Mouse (Mus musculus) cerebellum, postnatal 25 days (tissue): Measurements from ENCODE around the gene Fam13a.

Experiments used
- DNase-seq, 2 experiments: peaks; one replicate each; pipeline ENCODE4 v3.0.0; 2021; ENCODE audit warnings: mixed read lengths in 2 of 2

Gene Fam13a

DNA sequence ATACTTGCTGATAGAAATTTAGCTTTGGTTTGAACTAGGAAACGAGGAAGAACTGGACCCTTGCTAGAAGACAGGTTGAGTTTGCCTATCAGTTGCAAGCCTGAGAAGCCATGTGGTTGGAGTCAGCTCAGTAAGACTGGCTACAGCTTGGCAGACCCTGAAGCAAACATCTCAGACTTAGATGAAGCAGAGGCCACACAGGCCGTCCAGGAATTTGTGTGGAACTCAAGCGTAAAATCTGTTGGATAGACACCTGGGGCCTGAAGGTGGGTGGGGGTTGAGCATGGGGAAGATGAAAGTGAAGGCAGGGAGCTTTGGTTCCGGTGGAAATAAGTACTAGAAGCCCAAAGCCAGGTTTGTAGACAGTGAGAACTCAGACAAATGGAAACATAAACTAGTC is 25.8 kb downstream of the Fam13a start:
- no peak for DNase-seq

DNA sequence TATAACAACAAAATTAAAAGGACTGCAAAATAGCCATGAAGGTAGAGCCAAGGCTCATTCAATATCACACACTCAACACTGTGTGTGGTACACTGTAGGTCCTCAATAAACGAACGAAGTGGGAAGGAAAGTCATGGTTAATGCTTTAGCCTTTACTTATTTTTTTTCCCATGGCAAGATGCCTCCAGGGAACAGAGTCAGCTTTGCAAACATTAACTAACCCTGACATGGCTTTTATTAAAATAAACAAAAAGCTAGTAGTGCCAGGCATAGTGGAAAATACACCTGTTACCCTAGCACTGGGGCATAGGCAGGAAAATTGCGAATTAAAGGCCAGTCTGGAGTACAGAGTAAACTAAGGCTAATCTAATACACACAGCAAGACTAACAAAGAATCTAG is 35.2 kb downstream of the Fam13a start:
- DNase-seq: no peak

DNA sequence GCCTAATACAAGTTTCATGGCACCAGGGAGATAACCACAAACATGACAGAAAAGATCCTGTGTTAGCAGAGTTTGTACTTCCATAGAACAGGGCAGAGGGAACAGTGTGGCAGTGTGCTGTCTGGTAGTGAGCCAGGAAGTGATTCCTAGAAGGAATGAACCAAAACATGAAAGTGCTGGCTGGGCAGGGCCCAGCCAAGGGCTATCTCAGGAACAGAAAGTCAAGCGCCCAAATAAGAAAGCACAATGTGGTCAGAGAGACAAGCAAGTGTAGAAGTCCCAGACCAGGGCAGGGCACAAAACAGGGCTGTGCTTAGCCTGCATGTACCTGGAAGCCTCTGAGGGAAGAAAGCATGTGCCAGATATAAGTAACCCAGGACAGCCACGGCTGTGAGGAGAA is 35.6 kb downstream of the Fam13a start:
- DNase-seq: no peak

DNA sequence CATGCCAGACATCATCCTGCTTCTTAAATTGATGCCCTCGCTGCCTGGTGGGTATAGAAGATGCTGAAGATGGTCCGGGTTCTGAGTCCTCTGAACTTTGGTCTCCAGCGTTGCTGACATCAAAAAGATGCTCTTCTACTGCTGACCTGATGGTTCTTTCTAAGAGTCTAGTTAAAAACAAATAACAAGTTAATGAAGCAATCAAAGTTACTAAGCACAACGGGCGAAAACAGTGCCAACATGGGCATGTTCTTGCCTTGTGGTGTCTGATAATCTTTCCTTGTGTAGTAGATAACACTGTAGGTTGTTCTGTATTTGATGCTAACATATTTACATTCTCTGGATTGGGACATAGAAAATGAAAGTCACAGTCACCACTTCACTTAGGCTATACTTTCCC is 37.2 kb downstream of the Fam13a start:
- DNase-seq: no peak

DNA sequence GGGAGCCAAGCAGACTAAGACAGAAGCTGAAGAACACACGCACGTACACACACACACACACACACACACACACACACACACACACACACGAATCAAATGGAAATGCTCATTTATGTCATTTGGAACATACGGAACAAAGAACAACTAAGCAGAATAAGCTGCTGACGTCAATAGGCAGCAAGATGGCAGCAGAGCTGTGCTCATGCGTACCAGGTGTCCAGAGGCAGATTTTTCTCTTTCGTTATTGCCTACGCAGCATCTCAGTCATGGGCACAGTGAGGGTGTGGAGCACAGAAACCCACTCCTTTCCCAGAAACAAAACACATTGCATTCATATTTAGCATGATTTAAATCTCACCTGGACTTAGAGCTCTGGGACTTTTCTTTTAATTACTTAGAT is 39.2 kb downstream of the Fam13a start:
- DNase-seq: no peak

DNA sequence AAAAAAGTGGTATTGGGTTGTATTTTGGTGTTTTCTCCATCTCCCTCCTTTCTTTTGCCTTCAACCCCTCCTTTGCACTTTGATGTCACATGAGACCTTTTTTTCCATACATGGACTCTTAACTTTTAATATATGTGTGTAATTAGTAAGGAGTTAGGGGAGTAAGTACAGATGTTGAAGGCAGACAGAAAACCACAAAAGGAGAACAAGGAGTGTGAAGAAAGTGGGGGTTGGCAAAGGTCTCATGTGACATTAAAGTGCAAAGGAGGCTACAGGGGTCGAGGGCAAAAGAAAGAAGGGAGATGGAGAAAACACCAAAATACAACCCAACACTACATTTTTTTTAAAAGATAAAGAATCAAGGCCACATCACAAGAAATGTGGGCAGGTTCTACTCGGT is 49.1 kb downstream of the Fam13a start:
- no peak for DNase-seq

DNA sequence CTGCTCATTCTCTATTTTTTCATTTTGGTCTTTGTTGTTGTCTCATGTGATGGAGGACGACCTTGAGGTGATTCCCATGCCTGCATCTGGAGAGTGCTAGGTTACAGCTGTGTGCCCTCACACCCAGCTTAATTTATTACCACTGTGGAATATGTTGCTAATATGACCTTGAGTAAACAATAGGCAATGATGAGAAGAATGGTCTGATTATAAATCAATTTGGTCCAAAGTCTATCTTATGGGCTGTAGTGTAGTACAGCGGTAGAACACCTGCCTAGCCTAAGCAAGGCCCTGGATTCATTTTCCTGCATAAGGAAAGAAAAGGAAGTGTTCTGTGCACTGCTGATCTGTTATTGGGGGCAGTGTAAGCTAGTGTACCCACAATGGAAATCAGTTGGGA is 49.9 kb downstream of the Fam13a start:
- no peak for DNase-seq

DNA sequence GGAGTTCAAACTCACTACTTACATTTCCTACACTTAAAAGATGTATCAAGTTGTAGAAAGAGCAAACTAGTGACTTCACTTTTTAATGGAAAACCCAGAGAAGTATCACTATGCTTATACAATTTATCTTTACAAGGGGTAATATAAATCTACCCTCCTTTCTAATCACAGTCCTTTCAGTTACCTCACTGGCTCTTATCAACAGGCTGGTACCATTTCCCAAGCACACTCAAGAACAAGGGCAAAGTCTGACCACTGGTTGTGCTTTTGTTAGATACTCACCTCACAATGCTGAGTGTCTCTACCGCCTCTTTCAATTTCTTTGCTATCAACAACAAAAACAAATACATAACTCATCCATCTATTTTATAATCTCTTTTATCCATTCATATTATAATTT is 51.5 kb downstream of the Fam13a start:
- no peak for DNase-seq

DNA sequence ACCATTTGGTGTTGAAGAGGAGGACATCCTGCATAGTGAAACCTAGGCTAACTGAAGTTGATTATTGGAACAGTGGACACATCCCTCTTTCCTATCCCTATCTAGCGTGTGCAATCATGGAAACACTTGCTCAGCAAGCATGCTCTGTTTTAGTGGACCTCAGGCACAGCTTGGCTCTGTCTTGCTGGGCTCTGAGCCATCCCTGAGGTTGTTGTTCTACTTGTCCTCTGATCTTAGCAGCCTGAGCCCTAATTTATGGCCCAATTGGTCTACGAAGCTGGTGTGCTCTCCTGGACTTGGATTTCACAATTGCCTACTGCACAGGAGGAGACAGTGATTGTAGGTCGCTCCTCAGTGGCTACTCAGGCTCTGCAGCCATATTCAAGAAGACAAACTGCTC is 56.1 kb downstream of the Fam13a start:
- DNase-seq: peak; percentile 39 to 54

DNA sequence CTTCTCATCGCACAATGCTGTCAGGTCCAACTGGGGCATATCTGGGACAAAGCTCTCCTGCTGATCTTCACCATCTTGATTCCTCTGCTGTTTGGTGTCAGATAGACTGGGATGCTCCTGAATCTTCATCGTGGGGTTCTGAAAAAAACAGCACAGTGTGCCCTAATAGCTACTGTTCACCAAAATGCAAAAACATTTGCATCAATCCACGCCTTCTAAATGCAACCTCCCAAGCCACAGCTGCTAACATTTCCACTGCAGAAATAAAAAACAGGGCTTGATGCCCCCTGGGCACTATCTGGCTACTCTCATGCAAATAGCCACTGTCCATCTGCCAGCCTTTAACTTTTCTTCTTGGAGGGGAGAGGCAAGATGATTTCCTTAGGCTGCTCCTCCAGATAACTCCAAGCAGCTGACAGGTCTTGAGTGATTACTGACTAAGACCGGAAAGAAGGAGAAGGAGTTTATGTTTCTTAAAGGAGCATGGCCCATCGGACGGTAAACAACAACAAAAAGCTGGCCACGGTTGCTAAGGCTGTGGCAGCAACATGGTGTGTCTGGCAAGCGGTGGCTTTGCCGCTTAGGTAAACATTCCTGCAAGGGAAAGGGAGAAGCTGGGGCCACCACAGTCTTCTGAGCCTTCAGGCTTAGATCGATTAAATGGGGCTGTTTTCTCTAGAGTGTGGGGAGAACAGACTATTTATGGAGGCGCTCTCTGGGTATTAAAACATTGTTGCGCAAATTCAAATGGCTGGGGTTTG is 59.1 kb downstream of the Fam13a start:
- DNase-seq: peak; percentile 75 to 83

DNA sequence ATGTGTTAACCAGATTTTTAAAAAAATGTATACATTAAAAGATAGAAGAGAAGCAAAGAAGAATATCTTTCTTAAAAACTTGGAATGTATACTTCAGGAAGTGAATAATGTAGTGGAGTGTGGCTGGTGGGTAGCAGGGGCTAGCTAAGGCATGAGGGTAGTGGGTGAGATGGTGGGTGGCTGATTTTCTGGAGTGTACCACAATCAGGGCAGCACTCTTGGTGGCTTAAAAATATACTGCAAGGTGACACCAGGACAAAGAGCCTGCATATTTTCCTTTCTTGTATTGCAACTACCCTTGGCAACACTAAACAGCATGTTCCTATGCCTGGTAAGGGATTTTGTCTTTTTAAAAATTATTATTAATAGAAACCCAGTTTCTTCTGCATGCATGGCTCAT is 59.8 kb downstream of the Fam13a start:
- DNase-seq: peak in 1 of 2 experiments; percentile 42

DNA sequence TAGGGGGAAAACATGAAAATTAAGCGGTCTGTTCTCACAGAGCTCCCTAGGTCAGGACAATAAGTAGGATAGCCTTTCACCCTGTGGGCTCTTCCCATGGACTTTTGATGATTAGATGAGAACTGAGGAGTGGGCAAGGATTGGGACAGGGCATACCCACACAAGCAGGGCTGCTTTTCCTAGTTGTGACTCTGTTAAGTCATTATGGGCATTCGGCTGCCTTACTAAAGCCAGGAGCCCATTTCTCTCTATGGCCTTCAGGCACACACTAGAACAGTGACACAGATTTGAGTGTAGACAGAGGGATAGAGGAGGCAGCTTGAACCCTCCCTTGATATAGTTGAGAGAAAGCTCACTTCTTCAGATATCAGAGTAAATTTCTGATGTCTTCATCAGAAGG is 60.3 kb downstream of the Fam13a start:
- peak; percentile 25 to 55 for DNase-seq

DNA sequence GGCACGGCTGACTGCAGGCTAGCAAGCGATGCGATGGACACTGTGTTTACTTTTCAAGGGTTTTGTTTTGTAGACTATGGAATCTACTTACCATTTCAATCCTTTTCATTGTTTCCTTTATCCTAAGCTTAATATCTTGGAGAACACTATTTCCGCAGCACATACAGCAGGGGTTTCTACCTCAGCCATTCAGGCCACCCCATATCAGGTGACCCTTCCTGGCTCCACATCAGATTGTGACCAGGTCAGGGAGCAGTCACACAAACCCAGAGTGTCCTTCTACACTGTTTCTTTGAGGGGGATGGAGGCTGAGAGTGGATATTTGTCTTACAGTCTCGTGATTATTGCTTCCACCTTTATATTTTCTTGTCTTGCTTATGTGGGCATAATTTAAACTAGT is 61.7 kb downstream of the Fam13a start:
- DNase-seq: peak; percentile 39 to 44

DNA sequence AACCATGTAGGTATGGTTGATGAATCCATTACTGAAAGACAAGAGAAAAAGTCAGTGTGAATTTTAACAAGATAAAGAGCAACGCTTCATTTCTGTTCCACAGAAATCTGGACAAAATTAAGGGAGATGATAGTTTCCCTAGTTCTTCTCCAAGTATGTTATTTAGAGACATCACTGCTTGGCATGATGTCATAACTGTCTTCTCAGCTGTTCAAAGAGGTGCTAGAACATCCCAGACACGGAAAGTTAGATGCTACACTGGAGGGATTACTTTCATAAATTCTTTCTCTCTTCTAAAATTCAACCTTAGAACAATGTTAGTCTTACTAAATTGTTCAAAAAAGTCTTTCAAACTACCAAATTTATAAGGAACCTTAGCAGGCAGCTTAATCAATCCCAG is 63.8 kb downstream of the Fam13a start:
- DNase-seq: no peak

DNA sequence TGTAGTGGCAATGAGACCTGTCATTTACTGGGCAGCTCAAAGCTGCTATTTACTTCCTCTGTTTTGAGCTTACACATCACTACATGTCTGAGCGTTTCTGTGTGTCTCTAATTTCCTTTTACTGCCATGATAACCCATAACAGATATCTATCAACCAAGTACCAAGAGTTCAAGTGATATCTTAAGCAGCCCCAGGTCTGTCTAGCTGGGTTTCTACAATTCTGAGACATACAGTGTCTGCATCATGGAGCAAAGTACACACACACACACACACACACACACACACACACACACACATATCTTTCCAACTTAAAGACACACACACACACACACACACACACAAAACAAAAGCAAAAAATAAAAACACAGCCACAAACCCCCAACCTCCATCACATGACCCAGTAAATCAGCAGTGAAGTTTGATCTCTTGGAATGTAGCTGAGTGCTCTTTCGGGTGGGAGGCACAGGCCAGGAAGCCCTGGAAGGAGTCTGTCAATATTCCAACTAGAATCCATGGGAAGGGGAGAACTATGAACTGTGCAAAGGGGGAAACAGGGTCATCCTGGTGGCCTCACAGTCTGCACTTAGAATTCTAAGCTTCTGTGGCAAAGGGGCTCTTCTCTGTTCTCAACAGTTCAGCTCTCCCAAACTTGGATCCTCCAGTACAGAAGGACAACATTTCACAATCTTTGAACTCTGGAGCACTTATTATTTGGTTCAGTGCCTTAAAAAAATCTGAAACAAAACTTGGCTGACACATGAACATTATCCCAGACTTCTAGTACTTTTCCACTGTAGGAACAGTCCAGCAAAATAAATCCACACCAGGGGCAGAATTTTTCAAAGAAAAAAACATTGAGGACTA is 73.0 kb downstream of the Fam13a start:
- DNase-seq: no peak

DNA sequence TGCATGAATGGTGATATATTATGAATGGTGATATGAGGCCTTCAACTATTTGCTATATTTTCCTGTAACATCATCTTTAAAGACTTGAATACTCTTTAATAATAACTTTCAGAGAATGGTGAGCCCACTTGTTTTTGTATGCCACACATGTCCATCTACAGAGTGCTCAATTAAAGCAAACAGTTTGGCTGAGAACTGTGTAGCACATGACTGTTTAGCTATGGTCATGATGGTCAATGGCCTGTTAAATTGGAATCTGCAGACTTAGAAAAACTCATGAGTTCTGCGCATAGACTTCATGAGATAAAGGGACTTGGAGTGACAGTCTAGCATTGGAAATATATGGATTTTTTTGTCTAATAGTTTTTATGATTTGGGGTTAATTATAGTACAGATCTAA is 73.9 kb downstream of the Fam13a start:
- DNase-seq: no peak

DNA sequence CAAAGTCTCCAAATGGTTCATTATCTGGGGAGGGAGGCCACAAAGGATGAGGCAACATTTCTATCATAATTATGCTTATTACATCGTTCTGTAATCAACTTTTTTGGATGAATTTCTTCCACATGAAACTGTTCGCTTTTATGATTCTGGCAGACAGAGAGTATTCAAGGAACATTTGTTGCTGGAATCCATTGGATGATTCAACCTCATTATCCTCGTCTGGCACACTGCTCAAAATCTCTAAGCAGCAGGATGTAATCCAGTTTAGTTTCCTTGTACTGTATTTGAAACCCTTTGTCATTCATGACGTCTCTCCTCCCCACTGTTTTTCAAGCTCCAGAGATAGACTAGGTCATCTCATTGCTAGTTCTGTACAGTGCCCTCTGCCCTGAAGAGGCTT is 77.5 kb downstream of the Fam13a start:
- no peak for DNase-seq

DNA sequence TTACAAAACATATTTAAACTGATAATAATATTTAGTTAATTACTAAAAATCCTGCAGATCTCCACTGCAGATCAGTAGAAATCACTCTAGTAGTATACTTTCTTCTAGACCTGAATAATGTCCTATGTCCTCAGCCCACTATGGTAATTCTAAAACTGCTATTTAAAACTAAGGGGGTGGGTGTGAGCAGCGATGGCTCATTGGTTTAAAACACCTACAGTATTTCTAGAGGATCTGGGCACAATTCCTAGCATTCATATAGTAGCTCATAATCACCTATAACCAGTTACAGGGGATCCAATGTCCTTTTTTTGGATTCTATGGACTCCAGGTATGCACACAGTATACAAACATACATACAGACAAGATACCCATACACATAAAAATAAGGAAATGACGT is 78.1 kb downstream of the Fam13a start:
- no peak for DNase-seq

DNA sequence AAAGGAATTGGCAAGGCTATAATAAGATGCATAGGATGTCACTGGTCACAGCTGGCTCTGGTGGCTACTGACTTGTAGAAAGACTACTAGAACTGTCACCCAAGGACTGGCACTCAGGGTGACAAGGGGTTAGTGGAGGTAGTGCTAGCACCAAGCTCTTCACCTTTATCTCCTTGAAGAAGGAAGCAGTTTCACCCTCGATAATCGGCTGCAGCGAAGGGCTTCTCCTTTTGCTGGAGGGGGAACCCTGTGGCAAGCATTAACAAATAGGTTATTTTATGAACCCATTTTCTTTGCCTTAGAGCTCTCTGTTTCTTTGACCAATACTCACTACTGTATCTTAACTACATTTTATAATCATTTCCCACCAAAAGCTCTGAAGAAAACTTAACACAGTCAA is 80.4 kb downstream of the Fam13a start:
- no peak for DNase-seq

DNA sequence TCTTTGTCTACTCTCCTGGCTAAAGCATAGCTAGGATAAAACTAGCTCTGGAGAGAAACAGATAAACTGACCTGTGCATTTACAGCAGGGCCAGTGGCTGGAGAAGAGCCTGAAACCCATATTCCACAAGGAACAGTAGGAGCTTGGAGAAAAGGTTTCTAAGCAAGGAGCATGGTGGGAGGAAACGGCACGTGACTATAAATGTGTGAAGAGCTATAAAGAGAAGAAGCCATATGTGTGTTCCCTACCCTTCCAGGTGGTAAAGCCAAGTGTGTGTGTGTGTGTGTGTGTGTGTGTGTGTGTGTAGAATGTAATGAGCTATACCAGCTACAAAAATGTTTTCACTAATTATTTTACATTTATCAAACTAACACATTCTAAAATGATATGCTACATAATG is 82.1 kb downstream of the Fam13a start:
- no peak for DNase-seq

DNA sequence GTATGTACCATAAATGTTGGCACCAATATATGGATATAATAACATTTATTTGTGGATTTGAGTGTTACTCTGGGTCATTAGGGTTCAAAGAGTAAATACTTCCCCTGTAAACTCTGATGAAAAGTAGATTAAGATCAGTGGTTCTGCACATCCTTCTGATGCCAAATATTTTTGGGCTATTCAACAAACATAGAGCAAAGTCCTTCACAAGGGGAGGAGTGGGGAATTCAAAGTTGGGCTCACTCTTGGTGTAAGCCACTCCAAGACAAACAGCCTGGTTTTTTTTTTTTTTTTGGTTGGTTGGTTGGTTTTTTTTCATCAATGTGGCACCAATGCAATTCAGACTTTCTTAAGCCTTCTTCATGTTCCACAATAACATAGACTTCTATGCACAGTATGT is 86.6 kb downstream of the Fam13a start:
- DNase-seq: no peak

DNA sequence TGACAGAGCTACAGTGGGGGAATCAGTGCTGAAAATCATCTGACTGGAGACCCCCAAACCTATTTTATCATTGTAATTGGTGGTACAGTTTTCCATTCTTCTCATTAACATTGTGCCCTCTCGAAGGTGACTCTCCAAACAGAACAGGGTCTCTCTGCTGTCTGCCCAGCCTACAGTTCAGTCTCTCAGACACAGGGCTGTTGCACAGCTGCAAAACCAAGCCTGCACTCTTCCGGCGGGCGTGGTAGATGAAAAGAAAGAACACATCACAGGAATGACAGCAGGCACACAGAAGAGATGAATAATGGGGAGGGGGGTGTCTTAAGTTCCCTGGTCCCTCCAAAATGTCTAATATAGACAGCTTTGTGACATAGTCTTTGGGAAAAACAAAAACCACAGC is 90.2 kb downstream of the Fam13a start:
- DNase-seq: no peak

DNA sequence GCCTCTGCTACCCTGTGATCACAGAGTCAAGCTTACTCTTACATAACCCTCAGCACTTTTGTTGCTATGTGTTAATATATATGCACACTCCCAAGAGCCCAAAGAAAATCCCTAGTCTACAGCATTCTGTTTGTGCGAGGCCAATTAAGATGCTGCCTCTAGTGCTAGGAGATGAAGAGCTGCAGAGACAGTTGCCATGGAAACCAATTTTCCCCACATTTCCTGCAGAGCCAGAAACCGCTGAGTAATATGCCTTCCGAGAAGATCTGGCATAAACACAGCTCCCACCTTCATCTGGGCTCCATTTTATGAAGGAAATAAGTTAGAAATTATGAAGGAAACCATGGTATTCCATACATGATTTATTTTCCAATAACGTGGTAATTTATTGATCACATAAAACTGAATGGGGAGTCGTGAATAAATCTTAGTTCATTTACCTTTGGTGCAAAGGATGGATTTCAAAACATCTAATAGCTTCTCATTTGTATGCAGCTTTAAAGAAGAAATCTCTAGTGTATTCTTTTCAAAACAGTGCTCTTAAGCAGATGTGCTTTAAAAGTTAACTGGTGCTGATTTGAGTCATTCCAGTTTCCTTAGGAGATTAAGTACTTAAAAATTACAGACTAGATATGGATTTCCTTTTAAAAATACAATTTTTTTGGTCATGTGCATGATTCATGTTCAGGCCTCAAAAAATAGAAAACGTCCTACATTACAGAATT is 91.0 kb downstream of the Fam13a start:
- DNase-seq: peak; percentile 58 to 67
